Mouse (Mus musculus) erythroid progenitor cell, adult 5-6 weeks (primary cell): ENCODE measurements around the gene Glod5. TPM values are rescaled to one million over a fixed set of nuclear protein-coding genes. Genes with fewer than 3 reads are reported as not detected.
"Not testable (repeated sequence)": the region's sequence is repeated elsewhere in the genome, so short reads cannot be mapped to it uniquely, and the experiment has no call there.

ENCODE experiments used
- ATAC-seq: replicated peaks from 2 replicates; pipeline ENCODE4 v1.8.0; 2016; ENCODE audit warnings: moderate number of reproducible peaks, mild to moderate bottlenecking, moderate TSS enrichment, inconsistent platforms; ENCODE audit not compliant: poor library complexity, low FRiP score, severe bottlenecking
- total RNA-seq, 2 experiments: library from RNA; stranded (forward) in 1 of 2; stranded (reverse) in 1 of 2; fragments of 150-400 nt in 1 of 2; fragments of 186-747, 209-891 nt in 1 of 2; gene quantifications; 2 replicates each; pipeline versions ENCODE4 v1.2.3 to v1.2.4; 2015 to 2017; ENCODE audit warnings: low replicate concordance in 2 of 2

Glod5 gene
- not detected in 2 replicates for total RNA-seq (2015; ENCODE audit: low replicate concordance)
- total RNA-seq (2017; ENCODE audit: low replicate concordance), result not detected in 2 replicates

GRCm38 (mm10) chrX:8018286-8018685 lies at the start of gene Glod5:
Glod5 (minus strand) TSS chrX:8018492.
- no peak for ATAC-seq

GRCm38 (mm10) chrX:8051044-8051781 lies 32.9 kb upstream of the Glod5 start:
- ATAC-seq, result not testable (repeated sequence)

DNA sequence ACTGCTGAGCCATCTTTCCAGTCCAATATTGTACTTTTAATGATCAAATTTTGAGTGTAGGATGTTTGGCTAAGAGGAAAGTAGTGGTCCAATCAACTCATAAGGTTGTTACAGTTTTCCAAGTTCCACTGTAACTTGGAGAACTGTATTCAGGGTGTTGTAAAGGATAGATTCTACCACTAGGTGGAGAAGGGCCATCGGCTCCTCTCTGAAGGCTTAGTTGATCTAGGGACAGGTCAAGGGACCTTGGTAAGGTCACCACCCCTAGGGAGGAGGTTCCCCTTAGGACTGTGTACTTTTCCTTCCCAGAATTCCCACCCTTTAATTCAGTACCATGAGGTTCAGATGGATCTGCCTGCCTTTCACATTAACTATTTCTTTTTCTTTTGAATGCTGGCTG lies 14.7 kb upstream of the Glod5 start:
- no peak for ATAC-seq

DNA sequence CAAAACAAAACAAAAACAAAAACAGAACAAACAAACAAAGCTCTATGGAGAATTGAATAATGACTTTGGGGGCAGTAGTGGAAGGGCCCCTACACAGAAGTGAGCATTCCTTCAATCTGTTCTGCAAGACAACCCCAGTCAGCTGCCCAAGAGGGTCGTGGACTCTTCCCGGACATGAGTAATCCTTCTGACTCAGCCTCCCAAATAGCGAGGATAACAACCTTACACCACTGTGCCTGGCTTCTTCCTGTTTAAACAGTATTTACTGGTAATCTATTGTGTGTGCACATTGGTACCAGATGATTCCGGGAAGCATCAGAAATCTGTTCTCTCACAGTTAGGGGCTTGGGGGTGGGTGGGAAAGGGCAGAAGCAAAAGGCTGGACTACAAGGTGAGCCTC lies 8.5 kb upstream of the Glod5 start:
- no peak for ATAC-seq

- no peak for ATAC-seq
These were observed 6.5 kb upstream of the Glod5 start for GRCm38 (mm10) chrX:8024795-8025194.

- no peak for ATAC-seq
These were observed 2.0 kb upstream of the Glod5 start for GRCm38 (mm10) chrX:8020111-8020778.

GRCm38 (mm10) chrX:8017142-8017541 lies 1.1 kb downstream of the Glod5 start:
- peak; percentile 82; the same call in 1 of the 2 replicates for ATAC-seq

GRCm38 (mm10) chrX:8015675-8016074 lies 2.6 kb downstream of the Glod5 start:
- ATAC-seq, result peak; percentile 88

DNA sequence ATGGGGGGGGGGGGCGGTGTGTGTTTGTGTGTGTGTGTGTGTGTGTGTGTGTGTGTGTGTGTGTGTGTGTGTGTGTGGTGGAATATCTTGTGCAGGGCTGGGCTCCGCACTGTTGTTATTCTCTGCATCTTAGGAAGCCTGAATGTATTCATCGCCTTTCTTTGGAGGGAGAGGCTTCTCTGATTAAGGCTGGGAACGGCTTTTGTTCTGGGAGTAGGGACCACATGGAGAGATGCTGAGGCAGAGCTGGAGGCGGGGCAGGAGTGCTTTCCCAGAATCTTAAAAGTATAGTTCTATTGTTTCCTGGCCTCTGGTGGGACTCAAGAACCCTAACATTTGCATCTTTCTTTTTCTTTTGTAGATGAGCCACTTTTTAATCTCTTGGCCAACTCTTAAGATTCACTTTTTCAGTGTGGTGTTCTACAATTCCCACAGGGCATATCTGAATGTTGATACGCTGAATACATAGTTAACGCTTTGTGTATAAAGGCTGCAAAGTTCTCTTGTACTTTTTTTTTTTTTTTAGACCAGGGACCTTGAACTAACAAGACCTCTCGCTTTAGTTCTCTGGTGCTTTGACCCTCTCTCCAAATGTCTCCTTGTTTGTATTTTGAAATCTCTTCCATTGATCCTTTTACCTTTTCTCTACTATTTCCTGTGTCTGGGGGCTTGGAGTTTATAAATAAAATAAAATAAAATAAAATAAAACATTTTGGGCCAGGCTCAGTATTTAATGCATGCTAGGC lies 4.5 kb downstream of the Glod5 start:
- no peak for ATAC-seq

DNA sequence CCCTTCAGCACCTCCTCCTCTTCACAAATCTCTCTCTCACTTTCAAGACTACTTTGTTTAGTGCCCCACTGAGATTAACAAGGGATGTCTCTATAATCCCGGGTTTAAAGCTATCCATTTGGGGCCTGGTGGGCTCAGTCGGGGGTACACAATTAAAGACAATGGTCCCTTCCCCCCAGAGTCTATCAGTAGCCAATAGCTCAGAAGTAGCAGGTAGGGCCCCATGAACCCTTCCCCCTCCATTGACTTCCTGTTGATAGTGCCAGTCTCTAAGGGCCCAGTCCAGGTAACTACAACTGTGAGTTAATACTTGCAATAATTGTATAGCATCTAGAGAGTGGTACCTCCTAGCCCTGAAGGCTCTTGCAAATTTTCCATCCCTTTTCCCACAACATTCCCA lies 5.1 kb downstream of the Glod5 start:
- ATAC-seq, result no peak

- ATAC-seq, result not testable (repeated sequence)
These were observed 8.9 kb downstream of the Glod5 start for GRCm38 (mm10) chrX:8009356-8009755.

DNA sequence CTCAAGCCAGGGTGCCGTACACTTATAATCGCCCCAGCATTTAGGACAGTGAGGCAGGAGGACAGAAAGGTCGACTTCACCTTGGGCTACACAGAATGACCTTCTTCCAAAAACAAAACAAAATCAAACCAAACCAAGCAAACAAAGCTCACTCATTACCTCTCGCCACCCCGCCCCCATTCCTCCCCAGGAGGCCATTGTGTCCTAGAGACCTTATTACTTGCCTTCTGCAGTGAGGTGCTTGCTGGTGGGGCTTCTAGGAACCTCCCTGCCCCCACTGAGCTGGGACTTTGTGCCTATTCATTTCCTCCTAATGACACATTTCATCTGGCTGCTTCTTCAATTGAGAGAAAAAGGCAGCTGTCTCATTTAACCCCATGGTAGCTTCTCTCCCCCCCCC lies 9.7 kb downstream of the Glod5 start:
- ATAC-seq, result no peak

- no peak for ATAC-seq
These were observed 15.3 kb downstream of the Glod5 start for GRCm38 (mm10) chrX:8002971-8003370.

- ATAC-seq, result no peak
These were observed 16.3 kb downstream of the Glod5 start for GRCm38 (mm10) chrX:8002001-8002400.

DNA sequence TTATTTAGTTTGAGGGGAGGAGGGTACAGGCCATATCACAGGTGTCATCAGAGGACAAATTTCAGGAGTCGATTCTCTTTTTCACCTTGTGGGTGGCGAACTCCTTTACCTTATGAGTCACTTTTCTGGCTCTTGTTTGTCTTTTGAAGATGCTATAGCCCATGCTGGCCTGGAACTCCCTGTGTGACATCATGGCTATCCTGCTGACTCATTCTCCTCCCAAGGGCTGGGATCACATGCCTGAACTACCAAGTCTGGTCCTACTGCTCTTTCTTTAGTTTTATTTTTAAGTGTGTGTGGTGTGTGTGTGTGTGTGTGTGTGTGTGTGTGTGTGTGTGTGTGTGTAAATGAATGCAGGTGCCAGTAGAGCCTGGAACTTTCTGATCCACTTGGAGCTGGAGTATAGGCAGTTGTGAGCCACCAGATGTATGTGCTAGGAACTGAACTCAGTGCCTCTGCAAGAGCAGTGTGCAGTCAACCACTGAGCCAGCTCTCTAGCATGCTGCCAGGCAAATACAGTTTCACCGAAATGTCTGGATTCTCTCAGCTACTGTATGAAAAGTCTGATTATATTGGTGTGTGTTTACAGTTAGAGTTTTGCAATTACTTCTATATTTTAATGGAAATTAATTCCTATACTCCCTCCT lies 17.6 kb downstream of the Glod5 start:
- peak; percentile 99 for ATAC-seq

- peak; percentile 94 for ATAC-seq
These were observed 25.1 kb downstream of the Glod5 start for GRCm38 (mm10) chrX:7993068-7993735.

GRCm38 (mm10) chrX:7992379-7993067 lies 25.8 kb downstream of the Glod5 start:
- peak; percentile 90 for ATAC-seq

GRCm38 (mm10) chrX:7981368-7981767 lies 36.9 kb downstream of the Glod5 start:
- ATAC-seq, result no peak

DNA sequence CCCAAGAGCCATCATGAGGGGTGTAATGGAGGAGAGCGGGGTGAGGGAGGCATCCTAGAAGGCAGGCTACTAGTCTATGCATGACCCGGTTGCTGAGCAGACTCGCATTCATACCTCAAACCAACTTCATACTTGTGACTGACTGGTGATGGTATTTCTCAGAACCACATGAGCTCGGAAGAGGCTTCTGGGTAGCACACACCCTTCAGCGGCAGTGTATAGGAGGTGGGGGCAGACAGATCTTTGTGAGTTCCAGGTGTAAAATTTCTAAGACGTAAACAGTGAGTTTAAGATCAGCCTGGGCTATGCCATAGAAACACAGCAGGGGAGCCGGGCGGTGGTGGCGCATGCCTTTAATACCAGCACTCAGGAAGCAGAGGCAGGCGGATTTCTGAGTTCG lies 40.4 kb downstream of the Glod5 start, which contains the start of gene Gata1:
TSS of gene Gata1 (minus strand) at position 180 of the 400 bp plus-strand sequence.
- ATAC-seq, result no peak
